Mouse (Mus musculus) heart, postnatal 4 days (tissue): ENCODE data around the gene Qtrt2. TPM values are rescaled to one million over a fixed set of nuclear protein-coding genes. Genes with fewer than 3 reads are reported as not detected.

Experiments
- DNase-seq: peaks from one replicate; pipeline ENCODE4 v3.0.0; 2021
- total RNA-seq, 2 experiments: library from RNA; stranded (reverse); gene quantifications; 2 replicates each; pipeline ENCODE4 v1.2.3; 2021

The Qtrt2 gene
- total RNA-seq, 2 experiments from 2014 or later: 23.2 to 29.8 TPM

- no peak for DNase-seq
These were observed 1.5 kb downstream of the Qtrt2 start for GRCm38 (mm10) chr16:43925001-43925558.

- DNase-seq: no peak
These were observed 4.0 kb downstream of the Qtrt2 start for GRCm38 (mm10) chr16:43922630-43923029.

- DNase-seq: no peak
These were observed 4.6 kb downstream of the Qtrt2 start for GRCm38 (mm10) chr16:43922024-43922423.

GRCm38 (mm10) chr16:43918867-43919266, 7.7 kb downstream of the Qtrt2 start:
- no peak for DNase-seq

- no peak for DNase-seq
These were observed 17.7 kb downstream of the Qtrt2 start for GRCm38 (mm10) chr16:43908881-43909280.

- no peak for DNase-seq
These were observed 26.0 kb downstream of the Qtrt2 start for GRCm38 (mm10) chr16:43900571-43900970.

- DNase-seq: no peak
These were observed 26.5 kb downstream of the Qtrt2 start for GRCm38 (mm10) chr16:43900138-43900537.

- no peak for DNase-seq
These were observed 32.1 kb downstream of the Qtrt2 start for GRCm38 (mm10) chr16:43894501-43894900.

- no peak for DNase-seq
These were observed 35.8 kb downstream of the Qtrt2 start for GRCm38 (mm10) chr16:43890747-43891336.

- no peak for DNase-seq
These were observed 36.6 kb downstream of the Qtrt2 start for GRCm38 (mm10) chr16:43890005-43890336.

- DNase-seq: peak; percentile 99
These were observed 37.2 kb downstream of the Qtrt2 start, which contains the start of gene Ccdc191 for GRCm38 (mm10) chr16:43889208-43890004. Gene Ccdc191 (plus strand): TSS chr16:43889800.

GRCm38 (mm10) chr16:43882329-43882728, 44.3 kb downstream of the Qtrt2 start:
- DNase-seq: no peak

GRCm38 (mm10) chr16:43881636-43882035, 45.0 kb downstream of the Qtrt2 start:
- no peak for DNase-seq

GRCm38 (mm10) chr16:43879769-43880168, 46.8 kb downstream of the Qtrt2 start:
- DNase-seq: no peak

- peak; percentile 50 for DNase-seq
These were observed 55.2 kb downstream of the Qtrt2 start for GRCm38 (mm10) chr16:43871419-43871818.

GRCm38 (mm10) chr16:43869805-43870204, 56.8 kb downstream of the Qtrt2 start:
- no peak for DNase-seq

- no peak for DNase-seq
These were observed 66.0 kb downstream of the Qtrt2 start for GRCm38 (mm10) chr16:43860624-43861023.

- no peak for DNase-seq
These were observed 67.6 kb downstream of the Qtrt2 start for GRCm38 (mm10) chr16:43858941-43859476.

GRCm38 (mm10) chr16:43849839-43850238, 76.8 kb downstream of the Qtrt2 start:
- DNase-seq: no peak

- no peak for DNase-seq
These were observed 85.4 kb downstream of the Qtrt2 start for GRCm38 (mm10) chr16:43841236-43841635.

GRCm38 (mm10) chr16:43831957-43832356, 94.7 kb downstream of the Qtrt2 start:
- no peak for DNase-seq

GRCm38 (mm10) chr16:43827492-43827891, 99.1 kb downstream of the Qtrt2 start:
- no peak for DNase-seq

GRCm38 (mm10) chr16:43818404-43818803, 108.2 kb downstream of the Qtrt2 start:
- DNase-seq: no peak

- no peak for DNase-seq
These were observed 110.3 kb downstream of the Qtrt2 start for GRCm38 (mm10) chr16:43816321-43816720.
